Mouse (Mus musculus) regulatory T cell (primary cell): Measurements from ENCODE around the gene Syn3.
"Not testable (repeated sequence)": the region's sequence is repeated elsewhere in the genome, so short reads cannot be mapped to it uniquely, and the experiment has no call there.

Experiments used
- in situ Hi-C: fragments of 300-600 bp; cut with MboI, MseI; formaldehyde crosslinking; loops from one replicate; pipeline ENCODE4 v1.15.1; 2025; ENCODE audit warnings: high pct_unique_total_duplicates

The Syn3 gene

GRCm38 (mm10) chr10:86164098-86164497 is 334.6 kb downstream of the Syn3 start:
- in situ Hi-C loops: no loop called here

DNA sequence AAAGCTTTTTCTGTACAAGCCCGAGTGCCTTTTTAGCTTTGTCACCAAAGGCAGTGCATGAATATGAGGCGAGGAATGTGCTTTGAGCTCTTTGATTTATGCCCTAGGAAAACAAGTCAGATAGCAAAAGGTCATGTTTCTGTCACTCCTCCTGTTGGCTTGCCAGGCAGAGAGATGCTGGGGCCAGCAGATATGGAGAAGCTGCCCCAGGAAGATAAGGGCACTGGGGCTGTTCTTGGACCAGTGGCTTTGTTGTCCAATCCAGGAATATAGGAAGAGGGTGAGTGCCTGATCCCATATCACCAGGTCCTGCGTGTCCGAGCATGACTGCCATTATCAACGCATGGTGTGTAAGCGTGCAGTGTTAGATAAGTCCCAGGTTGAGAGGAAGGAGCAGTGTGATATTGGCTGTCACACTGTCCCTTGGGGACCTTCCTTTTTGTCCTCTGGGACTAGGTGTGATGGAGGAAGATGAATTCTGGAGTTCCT is 336.9 kb downstream of the Syn3 start:
- in situ Hi-C loops: no loop called here

DNA sequence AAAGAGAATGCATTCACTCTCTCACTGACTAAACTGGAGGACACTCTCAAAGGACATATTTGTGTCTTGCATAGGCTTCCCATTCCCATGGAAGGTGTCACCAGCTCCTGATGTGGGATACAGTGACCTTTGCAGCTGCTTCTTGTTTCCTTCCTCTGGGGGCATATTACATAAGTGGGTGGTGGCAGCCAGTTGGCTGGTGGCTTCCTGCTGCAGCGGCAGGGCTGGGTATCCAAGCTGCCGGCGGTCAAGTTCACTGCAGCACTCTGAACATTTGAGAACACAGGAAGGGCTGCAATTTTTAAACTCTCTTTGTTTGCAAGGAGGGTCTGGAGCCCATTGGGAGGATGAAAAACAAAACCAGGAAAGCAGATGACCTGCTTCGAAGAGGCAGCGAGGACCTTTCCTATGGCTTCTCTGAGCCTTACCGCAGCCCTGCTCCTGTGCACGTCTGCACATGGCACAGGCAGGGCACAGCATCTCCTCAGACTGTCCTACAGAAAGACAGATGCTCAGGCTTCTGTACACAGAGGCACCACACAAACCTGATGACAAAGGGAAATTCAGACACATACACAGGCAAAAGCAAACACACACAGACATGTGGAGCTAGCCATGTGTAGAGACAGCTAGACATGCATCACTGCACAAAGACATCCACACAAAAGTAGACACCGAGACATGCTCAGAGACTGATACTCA is 340.3 kb downstream of the Syn3 start:
- in situ Hi-C loops: no loop called here

DNA sequence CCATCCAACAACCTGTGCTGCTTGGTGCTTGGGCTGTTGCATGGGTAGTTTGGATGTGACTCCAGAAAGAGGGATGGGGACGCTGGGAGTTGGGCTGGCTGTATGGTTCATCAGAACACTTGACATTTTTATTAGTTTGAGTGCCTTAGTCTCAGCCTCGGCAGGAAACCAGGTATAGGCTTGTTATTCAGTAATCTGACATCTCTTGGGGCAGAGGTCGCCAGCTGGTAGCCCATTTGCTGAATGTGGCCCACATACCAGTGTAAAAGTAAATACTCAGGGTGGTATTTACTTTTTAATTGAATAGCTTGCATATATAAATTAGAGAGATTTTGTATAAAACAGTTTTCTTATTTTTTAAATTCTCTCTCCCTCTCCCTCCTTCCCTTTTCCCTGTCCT is 343.4 kb downstream of the Syn3 start:
- in situ Hi-C loops: no loop called here

GRCm38 (mm10) chr10:86153221-86153620 is 345.5 kb downstream of the Syn3 start:
- in situ Hi-C loops: no loop called here

DNA sequence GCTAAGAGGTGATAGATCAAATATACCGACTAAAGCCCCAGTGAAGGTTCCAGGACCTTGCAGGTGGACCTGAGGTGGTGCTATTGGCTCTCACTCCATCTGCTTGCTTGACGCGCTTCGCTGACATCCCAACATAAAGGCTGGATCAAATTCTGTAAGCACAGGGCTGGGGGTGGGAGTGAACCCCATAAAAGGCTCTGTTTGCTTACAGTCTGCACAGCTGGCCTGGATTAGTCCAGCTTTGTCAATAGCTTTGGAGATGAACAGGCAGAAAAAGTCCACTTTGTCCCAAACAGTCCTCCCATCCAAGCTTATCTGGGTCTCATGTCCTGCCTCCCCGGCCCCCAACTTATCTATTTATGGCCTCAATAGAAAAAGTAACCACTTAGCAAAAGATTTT is 347.3 kb downstream of the Syn3 start:
- in situ Hi-C loops: no loop called here

DNA sequence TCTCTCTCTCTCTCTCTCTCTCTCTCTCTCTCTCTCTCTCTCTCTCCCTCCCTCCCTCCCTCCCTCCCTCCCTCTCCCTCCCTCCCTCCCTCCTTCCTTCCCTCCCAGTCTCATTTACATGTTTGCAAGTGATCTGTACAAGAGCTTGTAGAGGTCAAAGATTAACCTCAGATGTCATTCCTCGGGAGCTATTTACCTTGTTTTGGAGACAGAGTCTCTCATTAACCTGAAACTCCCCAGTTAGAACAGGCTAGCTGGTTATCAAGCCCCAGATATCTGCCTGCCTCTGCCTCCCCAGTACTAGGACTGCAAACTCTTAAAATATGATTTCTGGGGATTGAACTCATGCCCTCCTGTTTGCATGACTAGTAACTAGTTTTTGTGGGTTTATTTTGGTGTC is 348.6 kb downstream of the Syn3 start:
- in situ Hi-C loops: no loop called here

- in situ Hi-C loops: no loop called here
These were observed 349.5 kb downstream of the Syn3 start for GRCm38 (mm10) chr10:86149029-86149818.

DNA sequence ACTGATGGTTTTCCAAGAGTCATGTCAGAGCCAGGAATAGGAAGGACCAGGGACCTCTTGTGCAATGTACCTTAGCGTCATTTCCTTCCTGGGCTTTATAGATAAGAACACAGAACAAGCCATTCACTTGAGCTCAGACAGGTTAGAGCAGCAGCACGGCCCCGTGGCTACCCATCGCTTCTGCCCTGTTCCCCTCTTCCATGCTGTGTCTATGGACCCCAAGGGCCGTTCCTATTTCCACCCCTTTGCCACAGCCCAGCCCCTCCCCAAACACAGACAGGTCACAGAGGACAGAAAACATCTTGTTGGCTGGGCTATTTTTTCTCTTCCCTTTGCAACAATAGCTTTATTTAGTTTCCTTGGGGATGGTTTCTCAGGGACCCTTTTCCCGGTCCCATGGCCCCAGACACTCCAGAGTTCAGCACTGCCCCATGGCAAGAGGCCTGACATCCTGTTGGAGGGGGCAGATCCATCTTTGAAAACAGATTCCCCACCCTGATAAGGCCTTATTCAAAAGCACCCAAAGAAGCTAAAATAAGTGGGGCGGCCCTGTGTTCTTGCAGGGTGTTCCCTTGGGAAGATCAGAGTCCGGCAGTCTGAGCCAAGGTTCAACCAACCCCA is 359.5 kb downstream of the Syn3 start:
- in situ Hi-C loops: no loop called here

GRCm38 (mm10) chr10:86137589-86138173 is 361.0 kb downstream of the Syn3 start:
- in situ Hi-C loops: no loop called here

GRCm38 (mm10) chr10:86137106-86137505 is 361.6 kb downstream of the Syn3 start:
- in situ Hi-C loops: no loop called here

GRCm38 (mm10) chr10:86136249-86136648 is 362.4 kb downstream of the Syn3 start:
- in situ Hi-C loops: no loop called here

DNA sequence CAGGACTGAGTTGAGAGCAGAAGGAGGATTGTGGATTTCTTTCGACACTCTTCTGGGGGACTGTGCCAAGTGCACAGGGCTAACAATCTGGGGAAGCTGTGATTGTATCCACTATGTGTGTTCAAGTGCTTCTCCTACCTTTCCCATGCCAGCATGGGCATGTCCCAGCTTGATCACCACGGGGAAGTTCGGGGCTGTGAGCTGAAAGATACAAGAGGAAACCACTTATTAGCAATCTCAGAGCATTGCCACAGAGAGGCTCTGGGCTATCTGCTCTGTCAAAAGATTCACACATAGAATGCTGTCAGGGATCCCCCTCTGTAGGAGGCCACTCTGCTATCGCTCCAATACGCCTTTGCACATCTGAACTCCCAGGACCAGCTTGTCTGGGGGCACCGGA is 363.8 kb downstream of the Syn3 start:
- in situ Hi-C loops: no loop called here

- in situ Hi-C loops: no loop called here
These were observed 364.4 kb downstream of the Syn3 start for GRCm38 (mm10) chr10:86134336-86134735.

- in situ Hi-C loops: no loop called here
These were observed 366.2 kb downstream of the Syn3 start for GRCm38 (mm10) chr10:86132420-86132956.

DNA sequence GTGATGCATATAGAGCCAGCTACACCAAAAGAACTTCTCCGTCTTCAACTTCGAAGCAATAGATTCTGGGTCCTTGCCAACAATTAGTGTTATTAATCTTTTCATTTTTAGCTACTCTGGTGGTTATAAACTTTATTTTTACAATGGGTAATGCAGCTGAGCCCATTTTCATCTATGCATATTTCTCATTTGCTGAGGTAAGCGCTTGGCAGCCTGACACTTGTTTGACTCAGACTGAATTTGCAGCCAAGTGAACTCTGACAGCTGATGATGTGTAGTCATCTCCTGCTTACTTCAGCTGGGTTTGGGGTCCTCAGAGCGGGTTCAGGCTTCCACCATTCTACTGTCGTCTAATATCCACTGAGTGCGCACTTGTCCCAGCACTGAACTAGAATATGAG is 369.6 kb downstream of the Syn3 start:
- in situ Hi-C loops: no loop called here

- in situ Hi-C loops: no loop called here
These were observed 372.2 kb downstream of the Syn3 start for GRCm38 (mm10) chr10:86126478-86126877.

DNA sequence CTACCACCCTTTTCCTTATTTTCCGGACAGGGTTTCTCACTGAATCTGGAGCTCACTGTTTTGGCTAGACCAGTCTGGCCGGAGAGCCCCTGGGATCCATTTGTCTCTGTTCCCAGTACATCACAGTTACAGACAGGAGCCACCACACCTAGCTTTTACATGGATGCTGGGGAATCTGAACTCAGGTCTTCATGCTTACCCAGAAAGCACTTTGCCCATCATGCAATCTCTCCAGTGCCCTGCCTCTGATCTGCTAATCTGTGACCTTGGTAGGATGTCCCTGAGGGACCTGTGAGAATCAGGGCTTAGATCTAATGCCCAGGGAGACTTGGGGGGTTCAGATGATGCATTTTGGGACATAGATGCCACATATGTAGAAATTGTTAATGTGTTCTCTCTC is 373.3 kb downstream of the Syn3 start:
- in situ Hi-C loops: no loop called here

DNA sequence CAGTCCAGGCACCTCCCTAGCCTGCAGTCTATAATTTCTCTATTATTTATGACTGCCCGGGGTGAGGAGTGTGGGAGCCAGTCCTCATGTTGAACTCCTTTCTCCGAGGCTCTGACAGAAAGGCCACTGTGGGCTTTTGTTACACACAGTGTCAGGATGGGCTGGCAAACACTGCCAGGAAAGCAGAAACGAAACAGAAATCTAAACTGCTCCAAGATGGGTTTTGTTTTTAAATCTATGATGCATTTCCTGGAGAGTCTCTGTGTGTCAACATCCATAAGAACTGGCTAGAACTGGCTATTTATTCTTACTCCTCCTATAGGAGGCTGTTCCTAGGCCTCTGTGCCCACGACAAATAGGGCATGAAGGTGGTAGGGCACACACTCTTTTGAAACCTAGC is 374.6 kb downstream of the Syn3 start:
- in situ Hi-C loops: no loop called here

DNA sequence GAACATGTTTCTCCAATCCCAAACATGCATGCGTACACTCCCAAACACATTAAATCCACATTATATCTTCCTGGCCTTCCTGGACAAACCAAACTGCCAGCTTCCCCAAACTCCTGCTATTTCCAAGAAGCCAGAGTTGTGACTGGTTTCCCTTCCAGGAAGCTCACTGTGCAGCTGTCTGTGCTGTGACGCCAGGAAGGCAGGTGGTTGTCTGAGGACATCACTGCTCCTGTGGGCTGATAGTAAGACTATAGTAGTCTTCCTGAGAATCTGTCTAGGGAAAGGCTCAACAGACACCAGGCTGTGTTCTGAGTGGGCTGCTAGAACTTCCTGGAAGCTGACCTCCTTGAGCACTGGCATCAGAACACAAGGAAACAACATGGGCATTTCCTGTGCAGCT is 375.5 kb downstream of the Syn3 start:
- in situ Hi-C loops: no loop called here

DNA sequence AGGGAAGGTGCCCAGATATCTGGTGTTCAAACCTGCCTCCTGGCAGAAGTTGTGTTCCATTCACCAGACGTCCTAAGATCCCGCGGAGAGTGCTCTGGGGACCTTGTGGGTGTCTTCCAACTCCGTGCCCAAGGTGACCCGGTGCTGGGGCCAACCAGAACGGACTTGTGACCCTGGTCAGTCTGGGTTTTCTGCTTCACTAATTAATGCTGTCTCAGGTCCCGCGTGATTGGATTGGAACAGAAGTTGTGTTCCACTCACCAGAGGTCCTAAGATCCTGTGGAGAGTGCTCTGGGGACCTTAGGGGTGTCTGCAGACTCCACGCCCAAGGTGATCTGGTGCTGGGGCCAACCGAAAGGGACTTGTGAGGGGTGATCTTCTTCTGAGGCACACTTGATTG is 376.2 kb downstream of the Syn3 start:
- in situ Hi-C loops: not testable (repeated sequence)

GRCm38 (mm10) chr10:86116268-86116667 is 382.4 kb downstream of the Syn3 start:
- in situ Hi-C loops: no loop called here
